Mouse (Mus musculus) MEL (cell line): Measurements from ENCODE around the gene Mrpl42. TPM values are rescaled to one million over a fixed set of nuclear protein-coding genes. Genes with fewer than 3 reads are reported as not detected.

Experiments used
- DNase-seq: peaks from one replicate; pipeline ENCODE4 v3.0.0; 2011; ENCODE audit warnings: low read depth, low spot score
- H3K27ac ChIP-seq: 2 replicates; pipeline ENCODE4 v1.5.1; 2012; ENCODE audit warnings: low read depth, mild to moderate bottlenecking, control low read depth, low read length, moderate library complexity; ENCODE audit not compliant: control insufficient read depth
- H3K27me3 ChIP-seq, 2 experiments: fragments of 150-350 bp in 1 of 2; sonication (generic) in 1 of 2; 2 replicates each; pipeline ENCODE4 v1.6.1; 2012; ENCODE audit warnings: low read length in 2 of 2, mild to moderate bottlenecking in 2 of 2, improper control_type of control experiment in 1 of 2, moderate library complexity in 1 of 2; ENCODE audit not compliant: insufficient read depth in 2 of 2, control insufficient read depth in 1 of 2
- H3K36me3 ChIP-seq, 2 experiments: 2 replicates each; pipeline ENCODE4 v1.6.1; 2012 to 2014; ENCODE audit warnings: low read length in 2 of 2, improper control_type of control experiment in 1 of 2, inconsistent platforms in 1 of 2, mild to moderate bottlenecking in 1 of 2; ENCODE audit not compliant: insufficient read depth in 2 of 2, control insufficient read depth in 1 of 2
- H3K4me1 ChIP-seq, 2 experiments: fragments of 150-350 bp in 1 of 2; sonication (generic) in 1 of 2; 2 replicates each; pipeline ENCODE4 v1.6.1; 2012; ENCODE audit warnings: low read length in 2 of 2, improper control_type of control experiment in 1 of 2, mild to moderate bottlenecking in 1 of 2; ENCODE audit not compliant: insufficient read depth in 2 of 2, control insufficient read depth in 1 of 2
- H3K4me3 ChIP-seq, 2 experiments: fragments of 150-350 bp in 1 of 2; sonication (generic) in 1 of 2; 2 replicates each; pipeline ENCODE4 v1.5.1; 2012; ENCODE audit warnings: low read depth in 2 of 2, low read length in 2 of 2, mild to moderate bottlenecking in 2 of 2, moderate library complexity in 2 of 2, control low read depth in 1 of 2, improper control_type of control experiment in 1 of 2; ENCODE audit not compliant: control insufficient read depth in 1 of 2, insufficient read depth in 1 of 2
- H3K79me2 ChIP-seq: 2 replicates; pipeline ENCODE4 v1.6.1; 2012; ENCODE audit warnings: mild to moderate bottlenecking, low read length, moderate library complexity; ENCODE audit not compliant: control insufficient read depth, poor library complexity, insufficient read depth
- H3K9ac ChIP-seq: 2 replicates; pipeline ENCODE4 v1.6.1; 2012; ENCODE audit warnings: low read depth, mild to moderate bottlenecking, control low read depth, low read length, moderate library complexity; ENCODE audit not compliant: control insufficient read depth, poor library complexity, severe bottlenecking
- H3K9me3 ChIP-seq: fragments of 150-350 bp; sonication (generic); replicated peaks from 2 replicates; pipeline ENCODE4 v1.6.1; 2012; ENCODE audit warnings: mild to moderate bottlenecking, low read length, improper control_type of control experiment, moderate library complexity; ENCODE audit not compliant: insufficient read depth
- CHD1 ChIP-seq: IDR thresholded peaks from 2 replicates; pipeline ENCODE4 v1.6.1; 2012; ENCODE audit warnings: low read depth, mild to moderate bottlenecking, inconsistent platforms, low read length, improper control_type of control experiment
- CTCF ChIP-seq, 3 experiments: IDR thresholded peaks in 2 of 3; conservative IDR thresholded peaks in 1 of 3; 2 replicates each; pipeline ENCODE4 v1.5.1; 2011 to 2012; ENCODE audit warnings: low read length in 3 of 3, low read depth in 2 of 3, mild to moderate bottlenecking in 2 of 3, improper control_type of control experiment in 1 of 3, inconsistent platforms in 1 of 3, mixed read lengths in 1 of 3, moderate library complexity in 1 of 3; ENCODE audit not compliant: control insufficient read depth in 1 of 3, insufficient read depth in 1 of 3, poor library complexity in 1 of 3, severe bottlenecking in 1 of 3
- E2F4 ChIP-seq: IDR thresholded peaks from 2 replicates; pipeline ENCODE4 v1.6.1; 2011; ENCODE audit warnings: low read depth, low read length, improper control_type of control experiment, borderline replicate concordance
- ELF1 ChIP-seq: IDR thresholded peaks from 2 replicates; pipeline ENCODE4 v1.6.1; 2014; ENCODE audit warnings: low read depth, mild to moderate bottlenecking, inconsistent platforms, low read length, improper control_type of control experiment, moderate library complexity
- GABPA ChIP-seq: IDR thresholded peaks from 2 replicates; pipeline ENCODE4 v1.6.1; 2012; ENCODE audit warnings: low read depth, mild to moderate bottlenecking, inconsistent platforms, low read length, improper control_type of control experiment, moderate library complexity
- GATA1 ChIP-seq: IDR thresholded peaks from 2 replicates; pipeline ENCODE4 v1.6.1; 2011; ENCODE audit warnings: low read depth, low read length, improper control_type of control experiment
- JUND ChIP-seq: IDR thresholded peaks from 2 replicates; pipeline ENCODE4 v1.6.1; 2011; ENCODE audit warnings: low read depth, mild to moderate bottlenecking, improper control_type of control experiment, low read length
- KAT2A ChIP-seq: conservative IDR thresholded peaks from 2 replicates; pipeline ENCODE4 v1.6.1; 2012; ENCODE audit warnings: low read depth, low read length, improper control_type of control experiment, inconsistent platforms
- MAFK ChIP-seq: IDR thresholded peaks from 2 replicates; pipeline ENCODE4 v1.6.1; 2011; ENCODE audit warnings: low read depth, mild to moderate bottlenecking, low read length, improper control_type of control experiment, borderline replicate concordance
- MAX ChIP-seq: IDR thresholded peaks from 2 replicates; pipeline ENCODE4 v1.6.1; 2011; ENCODE audit warnings: low read length, improper control_type of control experiment
- MAZ ChIP-seq: IDR thresholded peaks from 2 replicates; pipeline ENCODE4 v1.6.1; 2012; ENCODE audit warnings: low read depth, mild to moderate bottlenecking, inconsistent platforms, low read length, improper control_type of control experiment
- MYB ChIP-seq: IDR thresholded peaks from 2 replicates; pipeline ENCODE4 v1.6.1; 2011; ENCODE audit warnings: mild to moderate bottlenecking, low read depth, low read length, improper control_type of control experiment
- MYC ChIP-seq: IDR thresholded peaks from 2 replicates; pipeline ENCODE4 v1.6.1; 2011; ENCODE audit warnings: low read depth, mild to moderate bottlenecking, low read length, improper control_type of control experiment, moderate library complexity
- NRF1 ChIP-seq: IDR thresholded peaks from 2 replicates; pipeline ENCODE4 v1.6.1; 2014; ENCODE audit warnings: low read depth, mild to moderate bottlenecking, inconsistent platforms, low read length, improper control_type of control experiment, moderate library complexity; ENCODE audit not compliant: poor library complexity, insufficient read depth, severe bottlenecking
- POLR2A ChIP-seq, 2 experiments: IDR thresholded peaks; 2 replicates each; pipeline ENCODE4 v1.6.1; 2011 to 2012; ENCODE audit warnings: low read length in 2 of 2, mild to moderate bottlenecking in 2 of 2, control low read depth in 1 of 2, improper control_type of control experiment in 1 of 2, low read depth in 1 of 2, moderate library complexity in 1 of 2; ENCODE audit not compliant: control insufficient read depth in 1 of 2, insufficient read depth in 1 of 2, poor library complexity in 1 of 2
- POLR2AphosphoS2 ChIP-seq: IDR thresholded peaks from 2 replicates; pipeline ENCODE4 v1.6.1; 2011; ENCODE audit warnings: low read length, improper control_type of control experiment
- RAD21 ChIP-seq: IDR thresholded peaks from 2 replicates; pipeline ENCODE4 v1.6.1; 2011; ENCODE audit warnings: mild to moderate bottlenecking, low read depth, low read length, improper control_type of control experiment
- RCOR1 ChIP-seq: IDR thresholded peaks from 2 replicates; pipeline ENCODE4 v1.6.1; 2012; ENCODE audit warnings: low read depth, mild to moderate bottlenecking, inconsistent platforms, low read length, improper control_type of control experiment
- SMC3 ChIP-seq: IDR thresholded peaks from 2 replicates; pipeline ENCODE4 v1.6.1; 2011; ENCODE audit warnings: low read depth, low read length, improper control_type of control experiment
- TAL1 ChIP-seq: IDR thresholded peaks from 2 replicates; pipeline ENCODE4 v1.6.1; 2012; ENCODE audit warnings: mild to moderate bottlenecking, inconsistent platforms, low read length, moderate library complexity, mixed read lengths
- TCF12 ChIP-seq: IDR thresholded peaks from 2 replicates; pipeline ENCODE4 v1.6.1; 2014; ENCODE audit warnings: low read depth, mild to moderate bottlenecking, inconsistent platforms, low read length, improper control_type of control experiment, moderate library complexity
- UBTF ChIP-seq: IDR thresholded peaks from 2 replicates; pipeline ENCODE4 v1.6.1; 2012; ENCODE audit warnings: low read depth, mild to moderate bottlenecking, inconsistent platforms, low read length, improper control_type of control experiment, moderate library complexity, borderline replicate concordance; ENCODE audit not compliant: insufficient read depth
- USF1 ChIP-seq: IDR thresholded peaks from 2 replicates; pipeline ENCODE4 v1.6.1; 2014; ENCODE audit warnings: low read depth, mild to moderate bottlenecking, inconsistent platforms, low read length, improper control_type of control experiment, moderate library complexity
- USF2 ChIP-seq, 2 experiments: IDR thresholded peaks; 2 replicates each; pipeline ENCODE4 v1.6.1; 2011 to 2012; ENCODE audit warnings: improper control_type of control experiment in 2 of 2, low read length in 2 of 2, borderline replicate concordance in 1 of 2, inconsistent platforms in 1 of 2, low read depth in 1 of 2, mild to moderate bottlenecking in 1 of 2; ENCODE audit not compliant: insufficient read depth in 1 of 2
- ZNF384 ChIP-seq: IDR thresholded peaks from 2 replicates; pipeline ENCODE4 v1.6.1; 2012; ENCODE audit warnings: low read depth, mild to moderate bottlenecking, inconsistent platforms, low read length, improper control_type of control experiment
- polyA plus RNA-seq, 2 experiments: library from polyadenylated mRNA; stranded (reverse) in 1 of 2; unstranded in 1 of 2; fragments of >175 nt in 1 of 2; fragments of >200 nt in 1 of 2; gene quantifications; 2 replicates each; pipeline versions ENCODE4 v1.2.1 to v1.2.4; 2012; ENCODE audit warnings: low replicate concordance in 2 of 2, low read depth in 1 of 2; ENCODE audit not compliant: insufficient read length in 2 of 2, insufficient read depth in 1 of 2, missing spikeins in 1 of 2
- total RNA-seq: library from RNA; depleted of rRNA; stranded (reverse); fragments of 300-350 nt; gene quantifications from 2 replicates; pipeline ENCODE4 v1.2.3, GENCODE M21; 2012

Mrpl42 gene
- total and polyA plus RNA-seq, 3 experiments, result 187 to 1,026 (median 298) TPM

DNA sequence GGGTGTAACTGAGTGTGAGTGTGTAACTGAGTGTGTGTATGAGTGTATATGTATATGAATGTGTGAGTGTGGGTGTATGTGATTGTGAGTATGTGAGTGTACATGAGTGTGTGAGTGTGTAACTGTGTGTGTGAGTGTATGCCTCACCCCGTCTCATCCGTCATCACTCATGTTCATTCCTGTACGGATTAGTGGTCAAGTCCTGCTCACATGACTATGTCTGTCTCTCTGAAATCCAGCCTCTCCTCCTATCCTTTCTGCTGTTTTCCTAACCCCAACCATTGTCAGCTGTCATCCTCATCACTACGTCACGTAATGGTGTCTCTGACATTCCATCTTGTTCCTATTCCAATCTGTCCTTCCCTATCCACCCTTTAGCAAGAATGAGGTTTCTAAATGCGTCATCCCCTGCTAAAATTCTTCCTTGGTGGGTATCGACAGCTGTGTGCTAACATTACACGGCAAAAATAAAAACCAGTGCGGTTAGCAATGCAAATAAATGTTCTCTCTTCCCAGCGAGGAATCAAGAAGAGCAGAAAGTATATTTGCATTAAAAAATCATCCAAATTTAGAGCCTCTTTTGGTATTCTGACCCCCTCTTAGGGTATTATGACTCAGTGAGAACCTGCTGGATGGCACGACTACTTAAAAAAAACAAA is 29.7 kb downstream of the Mrpl42 start:
- no peaks in the 10 kb centered on the region for H3K79me2 ChIP-seq
- H3K9ac ChIP-seq, result no peak overlapping the region
- DNase-seq, result no peak
- no peaks in the 10 kb centered on the region for H3K9me3 ChIP-seq
- H3K4me3 ChIP-seq, result no peak overlapping the region
- TF ChIP-seq TAL1, result no peak
- TF ChIP-seq POLR2A (IDR thresholded peaks at IDR 0.05; ENCODE audit: control insufficient read depth in 1 of 2, insufficient read depth in 1 of 2, low read depth in 1 of 2, low read length in 2 of 2, poor library complexity in 1 of 2), result no peak
- no peak for TF ChIP-seq E2F4
- TF ChIP-seq MAX, result no peak
- TF ChIP-seq USF1, result no peak
- TF ChIP-seq JUND, result no peak
- TF ChIP-seq USF2 (IDR thresholded peaks at IDR 0.05; ENCODE audit: borderline replicate concordance in 1 of 2, insufficient read depth in 1 of 2, low read depth in 1 of 2, low read length in 2 of 2), result no peak
- no peak for TF ChIP-seq MAZ
- no peak for TF ChIP-seq NRF1
- TF ChIP-seq RCOR1, result no peak
- TF ChIP-seq POLR2AphosphoS2, result no peak
- no peak for TF ChIP-seq MAFK
- no peak for TF ChIP-seq UBTF
- TF ChIP-seq RAD21, result no peak
- no peak for TF ChIP-seq CTCF (IDR thresholded peaks at IDR 0.05 in 2 of 3, conservative IDR thresholded peaks at IDR 0.05 in 1 of 3; ENCODE audit: control insufficient read depth in 1 of 3, insufficient read depth in 1 of 3, low read depth in 2 of 3, low read length in 3 of 3, poor library complexity in 1 of 3, severe bottlenecking in 1 of 3)
- H3K27ac ChIP-seq, result no peak overlapping the region
- H3K27me3 ChIP-seq, result no peaks in the 10 kb centered on the region
- H3K36me3 ChIP-seq, result no peaks in the 10 kb centered on the region
- H3K4me1 ChIP-seq, result no peaks in the 10 kb centered on the region

DNA sequence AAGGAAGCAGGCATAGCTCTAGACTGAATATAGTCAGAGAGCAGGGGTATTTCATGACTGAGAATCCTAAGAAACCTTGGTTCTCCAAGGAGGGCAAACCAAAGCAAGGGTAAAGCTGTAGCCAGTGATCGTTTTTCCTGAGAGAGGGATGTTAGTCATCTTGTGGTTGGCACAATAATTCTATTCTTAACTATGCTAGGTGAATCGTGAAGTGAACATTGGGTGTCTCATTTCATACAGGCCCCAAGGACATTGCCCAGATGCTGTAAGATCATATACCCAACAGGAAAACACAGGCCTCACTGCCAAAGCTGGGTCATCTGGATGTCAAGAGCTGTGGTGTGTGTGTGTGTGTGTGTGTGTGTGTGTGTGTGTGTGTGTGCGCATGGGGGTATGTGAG is 30.6 kb downstream of the Mrpl42 start:
- no peak overlapping the region for H3K4me3 ChIP-seq
- H3K79me2 ChIP-seq, result no peaks in the 10 kb centered on the region
- no peak for TF ChIP-seq GATA1
- TF ChIP-seq ELF1, result no peak
- TF ChIP-seq CHD1, result no peak
- TF ChIP-seq POLR2A (IDR thresholded peaks at IDR 0.05; ENCODE audit: control insufficient read depth in 1 of 2, insufficient read depth in 1 of 2, low read depth in 1 of 2, low read length in 2 of 2, poor library complexity in 1 of 2), result no peak
- TF ChIP-seq MYC, result no peak
- TF ChIP-seq USF1, result no peak
- no peak for TF ChIP-seq RCOR1
- TF ChIP-seq MAZ, result no peak
- no peak for TF ChIP-seq SMC3
- TF ChIP-seq ZNF384, result no peak
- no peak for TF ChIP-seq MYB
- TF ChIP-seq TCF12, result no peak
- no peak for TF ChIP-seq GABPA
- TF ChIP-seq RAD21, result no peak
- TF ChIP-seq MAX, result no peak
- no peak for TF ChIP-seq KAT2A
- no peaks in the 10 kb centered on the region for H3K4me1 ChIP-seq
- DNase-seq, result no peak
- H3K9ac ChIP-seq, result no peak overlapping the region
- no peaks in the 10 kb centered on the region for H3K9me3 ChIP-seq
- H3K36me3 ChIP-seq, result no peaks in the 10 kb centered on the region
- H3K27ac ChIP-seq, result no peak overlapping the region
- H3K27me3 ChIP-seq, result no peaks in the 10 kb centered on the region
